Mouse (Mus musculus) hindbrain, embryonic 13.5 days (tissue): ENCODE measurements around the gene Fndc10. TPM values are rescaled to one million over a fixed set of nuclear protein-coding genes. Genes with fewer than 3 reads are reported as not detected.

ENCODE experiments used
- ATAC-seq: fragments of 200-750 bp; cut with Nextera tagmentation; 2 replicates; pipeline ENCODE4 v1.8.0; 2017; ENCODE audit warnings: moderate TSS enrichment; ENCODE audit not compliant: low FRiP score
- H3K27ac ChIP-seq: fragments of 300-500 bp; sonication (generic); 2 replicates; pipeline ENCODE4 v1.5.1; 2015; ENCODE audit warnings: inconsistent platforms, mild to moderate bottlenecking, moderate library complexity
- H3K27me3 ChIP-seq: fragments of 300-500 bp; sonication (generic); 2 replicates; pipeline ENCODE4 v1.6.1; 2015; ENCODE audit warnings: mild to moderate bottlenecking, inconsistent platforms
- H3K36me3 ChIP-seq: fragments of 300-500 bp; sonication (generic); 2 replicates; pipeline ENCODE4 v1.6.1; 2015; ENCODE audit warnings: mild to moderate bottlenecking, inconsistent platforms
- H3K4me1 ChIP-seq: fragments of 300-500 bp; sonication (generic); replicated peaks from 2 replicates; pipeline ENCODE4 v1.6.1; 2015; ENCODE audit warnings: inconsistent platforms
- H3K4me2 ChIP-seq: fragments of 300-500 bp; sonication (generic); 2 replicates; pipeline ENCODE4 v1.6.1; 2015; ENCODE audit warnings: inconsistent platforms, mild to moderate bottlenecking, moderate library complexity
- H3K4me3 ChIP-seq: fragments of 300-500 bp; sonication (generic); 2 replicates; pipeline ENCODE4 v1.5.1; 2015; ENCODE audit warnings: mild to moderate bottlenecking, inconsistent platforms
- H3K9ac ChIP-seq: fragments of 300-500 bp; sonication (generic); 2 replicates; pipeline ENCODE4 v1.6.1; 2015; ENCODE audit warnings: mild to moderate bottlenecking, inconsistent platforms
- H3K9me3 ChIP-seq: fragments of 300-500 bp; sonication (generic); 2 replicates; pipeline ENCODE4 v1.6.1; 2016; ENCODE audit warnings: inconsistent platforms
- WGBS: fragments of 180-500 bp; shearing (Covaris S2); methylation state at CpG from one replicate; pipeline ENCODE4 v1.1.7; 2015; 5-methylcytosine and 5-hydroxymethylcytosine counted together
- polyA plus RNA-seq: library from polyadenylated mRNA; unstranded; fragments of >200 nt; fragmentation: Nextera tagmentation; extraction: Ambion mirVana; gene quantifications from 2 replicates; pipeline ENCODE4 v1.2.1, GENCODE M21; 2015

The Fndc10 gene
- polyA plus RNA-seq, 1 experiment from 2014 or later: 7.5 TPM

GRCm38 (mm10) chr4:155692421-155692820, 1.7 kb upstream of the Fndc10 start:
- Histone ChIP-seq H3K4me2 (no peak overlapping the region), H3K9me3 (no peaks in the 10 kb centered on the region), H3K4me1 (peaks cover 28% of the 10 kb centered on the region), H3K27ac (no peak overlapping the region), H3K9ac (no peak overlapping the region), H3K4me3 (no peak overlapping the region), H3K36me3 (no peaks in the 10 kb centered on the region), H3K27me3 (peaks cover 23% of the 10 kb centered on the region)
- ATAC-seq: no peak
- 95% methylated on average over 3 of the region's 3 CpGs for WGBS

DNA sequence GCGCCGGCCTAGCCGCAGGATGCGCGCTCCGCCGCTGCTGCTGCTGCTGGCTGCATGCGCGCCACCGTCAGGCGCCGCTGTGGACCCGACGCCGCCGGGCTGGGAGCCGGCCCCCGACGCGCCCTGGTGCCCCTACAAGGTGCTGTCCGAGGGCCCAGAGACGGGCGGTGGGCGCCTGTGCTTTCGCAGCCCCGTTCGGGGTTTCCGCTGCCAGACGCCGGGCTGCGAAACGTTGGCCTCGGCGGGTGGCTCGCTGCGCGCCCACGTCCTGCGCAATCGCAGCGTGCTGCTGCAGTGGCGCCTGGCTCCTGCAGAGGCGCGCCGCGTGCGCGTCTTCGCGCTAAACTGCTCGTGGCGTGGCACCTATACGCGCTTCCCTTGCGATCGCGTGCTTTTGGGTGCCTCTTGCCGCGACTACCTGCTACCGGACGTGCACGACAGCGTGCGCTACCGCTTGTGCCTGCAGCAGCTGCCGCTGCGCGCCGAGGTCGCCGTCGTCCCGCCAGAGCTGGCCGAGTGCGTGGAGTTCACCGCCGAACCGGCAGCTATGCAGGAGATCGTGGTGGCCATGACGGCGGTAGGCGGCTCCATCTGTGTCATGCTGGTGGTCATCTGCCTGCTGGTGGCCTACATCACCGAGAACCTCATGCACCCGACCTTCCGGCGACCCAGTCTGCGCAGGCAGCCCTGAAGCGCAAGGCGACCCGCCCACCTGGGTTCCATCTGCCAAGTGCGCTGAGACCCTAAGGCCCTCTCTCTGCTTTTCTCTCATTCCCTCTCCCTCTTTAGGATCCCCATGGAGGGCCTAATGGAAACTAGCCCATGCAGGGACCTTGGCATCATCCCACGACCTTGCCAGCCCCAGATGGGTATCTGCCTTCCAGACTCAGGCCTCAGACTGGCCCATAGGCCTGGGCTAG, 600 bp downstream of the Fndc10 start:
- peak overlapping the region; percentile 96 for H3K27ac ChIP-seq
- H3K9me3 ChIP-seq: no peaks in the 10 kb centered on the region
- peak; percentile 87 for ATAC-seq
- peaks cover 23% of the 10 kb centered on the region for H3K27me3 ChIP-seq
- WGBS: under 1% methylated on average over 88 of the region's 92 CpGs
- H3K9ac ChIP-seq: peak overlapping the region; percentile 86
- peak overlapping the region; percentile 65 for H3K4me3 ChIP-seq
- no peaks in the 10 kb centered on the region for H3K36me3 ChIP-seq
- peaks cover 28% of the 10 kb centered on the region for H3K4me1 ChIP-seq
- H3K4me2 ChIP-seq: peak overlapping the region; percentile 90

GRCm38 (mm10) chr4:155695531-155696062, 1.5 kb downstream of the Fndc10 start:
- WGBS: 84% methylated on average over 4 of the region's 4 CpGs
- H3K27ac ChIP-seq: no peak overlapping the region

GRCm38 (mm10) chr4:155696261-155697255, 2.4 kb downstream of the Fndc10 start:
- Histone ChIP-seq H3K4me2 (peak overlapping the region; percentile 90), H3K9ac (peak overlapping the region; percentile 86), H3K27me3 (peaks cover 16% of the 10 kb centered on the region), H3K4me3 (peak overlapping the region; percentile 65), H3K27ac (no peak overlapping the region), H3K9me3 (no peaks in the 10 kb centered on the region), H3K36me3 (no peaks in the 10 kb centered on the region), H3K4me1 (peaks cover 28% of the 10 kb centered on the region)
- 77% methylated on average over 16 of the region's 16 CpGs for WGBS
- ATAC-seq: no peak

More at GRCm38 (mm10) chr4:155695531-155696062, 1.5 kb downstream of the Fndc10 start:
- Histone ChIP-seq H3K27me3 (peaks cover 23% of the 10 kb centered on the region), H3K9ac (peak overlapping the region; percentile 86), H3K4me1 (peaks cover 28% of the 10 kb centered on the region), H3K9me3 (no peaks in the 10 kb centered on the region), H3K4me3 (peak overlapping the region; percentile 65), H3K4me2 (peak overlapping the region; percentile 90), H3K36me3 (no peaks in the 10 kb centered on the region)
- ATAC-seq: no peak; the same call in 1 of the 2 replicates

DNA sequence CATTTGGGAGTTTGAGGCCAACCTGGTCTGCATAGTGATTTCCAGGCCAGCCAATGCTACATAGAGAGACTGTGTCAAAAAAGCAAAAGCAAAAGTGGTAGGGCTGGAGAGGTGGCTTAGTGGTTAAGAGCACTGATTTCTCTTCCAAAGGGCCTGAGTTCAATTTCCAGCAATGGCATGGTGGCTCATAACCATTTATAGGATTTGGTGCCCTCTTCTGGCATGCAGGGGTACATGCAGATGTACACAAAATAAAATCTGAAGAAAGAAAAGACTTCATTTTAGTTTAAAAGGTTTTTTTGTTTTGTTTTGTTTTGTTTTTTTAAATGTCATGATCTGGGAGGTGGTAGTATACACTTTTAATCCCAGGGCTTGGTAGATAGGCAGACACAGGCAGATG, 6.3 kb downstream of the Fndc10 start:
- H3K9me3 ChIP-seq: no peaks in the 10 kb centered on the region
- H3K9ac ChIP-seq: no peak overlapping the region
- H3K4me1 ChIP-seq: peaks cover 20% of the 10 kb centered on the region
- H3K36me3 ChIP-seq: no peaks in the 10 kb centered on the region
- ATAC-seq: no peak
- no peak overlapping the region for H3K4me3 ChIP-seq
- H3K27me3 ChIP-seq: peaks cover 11% of the 10 kb centered on the region
- no peak overlapping the region for H3K4me2 ChIP-seq
- H3K27ac ChIP-seq: no peak overlapping the region

DNA sequence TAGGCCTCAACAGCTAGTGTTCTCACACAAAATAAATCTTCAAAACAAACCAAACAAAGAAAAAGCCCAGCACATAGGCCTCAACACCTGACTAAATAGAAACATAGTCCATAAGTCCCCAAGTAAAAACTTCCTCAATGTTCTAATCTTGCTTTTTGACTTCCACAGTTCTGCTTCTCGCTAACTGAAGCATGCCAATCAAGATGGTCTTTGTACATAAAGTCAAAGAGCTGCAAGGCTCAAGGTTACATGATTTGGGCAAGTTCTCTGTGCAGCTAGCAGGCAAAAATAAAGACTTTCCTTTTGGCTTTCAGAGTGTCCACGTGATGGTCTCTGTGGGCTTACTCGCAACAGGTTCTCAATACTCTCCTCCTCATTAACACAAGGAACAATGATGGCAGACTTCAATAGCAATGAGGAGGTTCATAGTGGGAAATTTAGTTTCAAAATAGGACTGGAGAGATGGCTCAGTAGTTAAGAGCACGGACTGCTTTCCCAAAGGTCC, 9.3 kb downstream of the Fndc10 start:
- no peaks in the 10 kb centered on the region for H3K27me3 ChIP-seq
- ATAC-seq: no peak
- no peak overlapping the region for H3K4me3 ChIP-seq
- no peak overlapping the region for H3K9ac ChIP-seq
- H3K4me1 ChIP-seq: peaks cover 25% of the 10 kb centered on the region
- H3K36me3 ChIP-seq: no peaks in the 10 kb centered on the region
- no peak overlapping the region for H3K4me2 ChIP-seq
- WGBS: 95% methylated on average over 4 of the region's 4 CpGs
- H3K9me3 ChIP-seq: no peaks in the 10 kb centered on the region
- H3K27ac ChIP-seq: no peak overlapping the region

DNA sequence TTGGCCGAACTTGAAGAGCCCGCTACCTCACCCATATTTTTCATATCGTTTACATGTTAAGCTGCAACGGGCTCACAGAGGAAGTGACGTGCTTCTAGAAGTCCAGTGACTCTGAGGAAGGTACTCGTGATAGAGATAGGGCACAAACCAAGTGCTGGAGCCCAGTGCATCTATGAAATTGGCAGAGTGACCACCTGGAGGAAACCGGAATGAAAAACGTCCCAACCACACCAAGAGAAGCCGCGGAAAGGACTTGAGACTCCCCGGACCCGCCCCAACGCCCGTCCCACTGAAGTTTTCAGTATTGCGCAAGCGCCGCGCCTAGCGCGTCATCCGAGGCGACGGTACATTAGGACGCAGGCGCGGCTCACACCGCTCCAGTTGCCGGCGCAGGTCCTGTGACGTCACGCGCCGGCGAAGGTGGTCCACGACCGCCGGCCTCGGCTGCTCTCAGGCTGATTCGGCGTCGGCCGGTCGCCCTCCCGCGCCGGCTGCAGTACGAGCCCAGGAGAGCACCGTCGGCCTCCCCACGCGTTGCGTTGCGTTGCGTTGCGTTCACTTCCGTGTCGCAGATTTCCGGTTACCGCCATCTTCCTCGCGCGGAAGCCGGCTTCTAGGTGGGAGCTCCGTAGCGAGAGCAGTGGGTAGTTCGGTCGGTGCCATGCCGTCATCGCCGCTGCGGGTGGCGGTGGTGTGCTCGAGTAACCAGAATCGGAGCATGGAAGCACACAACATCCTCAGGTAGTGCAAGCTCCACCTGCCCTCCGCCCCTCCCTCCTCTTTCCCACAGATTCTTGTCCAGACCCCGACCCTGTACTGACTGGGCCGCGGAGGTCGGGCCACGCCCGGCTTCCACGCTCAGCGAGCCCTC, 10.8 kb downstream of the Fndc10 start, which contains the start of gene Ssu72:
Ssu72 (plus strand) TSS at position 80 of the 871 bp plus-strand sequence.
- Histone ChIP-seq H3K4me3 (peak within 1 kb of the TSS; percentile 97), H3K4me2 (peak within 1 kb of the TSS; percentile 87), H3K27ac (peak within 1 kb of the TSS; percentile 96), H3K4me1 (peaks cover 31% of the 10 kb centered on the region), H3K36me3 (no peaks in the 10 kb centered on the region), H3K9ac (peak within 1 kb of the TSS; percentile 98), H3K27me3 (no peaks in the 10 kb centered on the region), H3K9me3 (no peaks in the 10 kb centered on the region)
- under 1% methylated on average over 83 of the region's 83 CpGs for WGBS
- peak; percentile 97 for ATAC-seq

GRCm38 (mm10) chr4:155705592-155705929, 11.4 kb downstream of the Fndc10 start:
- Histone ChIP-seq H3K4me3 (peak overlapping the region; percentile 97), H3K9me3 (no peaks in the 10 kb centered on the region), H3K36me3 (no peaks in the 10 kb centered on the region), H3K27me3 (no peaks in the 10 kb centered on the region), H3K27ac (peak overlapping the region; percentile 96), H3K9ac (peak overlapping the region; percentile 98), H3K4me1 (peaks cover 37% of the 10 kb centered on the region), H3K4me2 (peak overlapping the region; percentile 87)
- 1% methylated on average over 19 of the region's 19 CpGs for WGBS
- ATAC-seq: no peak

- Histone ChIP-seq H3K27ac (no peak overlapping the region), H3K27me3 (no peaks in the 10 kb centered on the region), H3K9ac (no peak overlapping the region), H3K36me3 (no peaks in the 10 kb centered on the region), H3K4me2 (no peak overlapping the region), H3K4me1 (peaks cover 46% of the 10 kb centered on the region), H3K4me3 (no peak overlapping the region), H3K9me3 (no peaks in the 10 kb centered on the region)
- no peak for ATAC-seq
- 83% methylated on average over 2 of the region's 2 CpGs for WGBS
Measured at GRCm38 (mm10) chr4:155708582-155708981, 14.4 kb downstream of the Fndc10 start.

- Histone ChIP-seq H3K27ac (no peak overlapping the region), H3K4me3 (no peak overlapping the region), H3K4me2 (no peak overlapping the region), H3K9ac (no peak overlapping the region), H3K4me1 (peaks cover 46% of the 10 kb centered on the region), H3K36me3 (no peaks in the 10 kb centered on the region), H3K9me3 (no peaks in the 10 kb centered on the region), H3K27me3 (no peaks in the 10 kb centered on the region)
- ATAC-seq: no peak
Measured at GRCm38 (mm10) chr4:155708988-155709387, 14.8 kb downstream of the Fndc10 start.
